Mouse (Mus musculus) layer of hippocampus, adult 9-10 months (tissue): Measurements from ENCODE around the gene Pjvk.
A peak's percentile ranks its signal among the peaks of the same experiment; 100 is the strongest.
"Not testable (repeated sequence)": the region's sequence is repeated elsewhere in the genome, so short reads cannot be mapped to it uniquely, and the experiment has no call there.

ENCODE experiments used
- DNase-seq: peaks from one replicate; pipeline ENCODE4 v3.0.0; 2022; ENCODE audit warnings: low spot score

Gene Pjvk

DNA sequence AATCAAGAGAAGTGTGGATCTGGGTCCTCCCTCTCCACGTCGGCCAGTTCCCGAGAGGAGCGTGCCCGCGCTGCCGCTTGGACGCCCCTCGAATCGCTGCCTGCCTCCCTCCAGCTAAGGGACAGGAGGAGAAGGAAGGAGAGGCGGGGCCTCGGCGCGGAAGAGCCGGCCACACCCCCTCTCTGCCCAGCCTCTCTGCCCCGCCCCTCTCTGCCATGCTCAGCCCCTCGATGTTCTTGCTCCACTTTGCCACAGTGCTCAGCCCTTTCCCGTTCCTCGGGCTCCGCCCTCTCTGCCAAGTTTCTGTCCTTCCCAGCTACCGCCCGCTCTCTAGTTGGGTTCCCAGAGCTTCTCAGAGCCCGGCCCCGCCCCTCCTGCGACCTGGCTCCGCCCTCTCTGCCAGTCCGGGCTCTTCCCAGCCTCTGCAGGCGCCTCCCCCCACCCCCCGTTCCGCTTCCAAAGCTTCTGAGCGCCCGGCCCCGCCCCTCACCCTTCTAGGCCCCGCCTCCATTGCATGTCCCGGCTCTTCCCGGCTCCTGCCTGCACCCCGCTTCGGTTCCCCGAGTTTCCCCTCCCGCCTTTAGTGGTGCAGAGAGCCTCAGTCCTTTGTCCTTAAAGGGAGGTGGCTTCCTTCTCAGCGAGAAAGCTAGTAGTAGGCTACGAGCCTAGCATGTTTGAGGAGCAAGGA, at the start of gene Pjvk, which contains the start of gene Prkra:
Pjvk (plus strand) TSS at position 594 of the 688 bp plus-strand sequence.
Prkra (minus strand) TSS at position 133 of the 688 bp plus-strand sequence.
- DNase-seq: peak; percentile 95

GRCm38 (mm10) chr2:76599214-76599613, 49.1 kb upstream of the Pjvk start:
- DNase-seq: no peak

- no peak for DNase-seq
These were observed 46.0 kb upstream of the Pjvk start for GRCm38 (mm10) chr2:76602256-76602655.

- no peak for DNase-seq
These were observed 41.6 kb upstream of the Pjvk start for GRCm38 (mm10) chr2:76606704-76607103.

DNA sequence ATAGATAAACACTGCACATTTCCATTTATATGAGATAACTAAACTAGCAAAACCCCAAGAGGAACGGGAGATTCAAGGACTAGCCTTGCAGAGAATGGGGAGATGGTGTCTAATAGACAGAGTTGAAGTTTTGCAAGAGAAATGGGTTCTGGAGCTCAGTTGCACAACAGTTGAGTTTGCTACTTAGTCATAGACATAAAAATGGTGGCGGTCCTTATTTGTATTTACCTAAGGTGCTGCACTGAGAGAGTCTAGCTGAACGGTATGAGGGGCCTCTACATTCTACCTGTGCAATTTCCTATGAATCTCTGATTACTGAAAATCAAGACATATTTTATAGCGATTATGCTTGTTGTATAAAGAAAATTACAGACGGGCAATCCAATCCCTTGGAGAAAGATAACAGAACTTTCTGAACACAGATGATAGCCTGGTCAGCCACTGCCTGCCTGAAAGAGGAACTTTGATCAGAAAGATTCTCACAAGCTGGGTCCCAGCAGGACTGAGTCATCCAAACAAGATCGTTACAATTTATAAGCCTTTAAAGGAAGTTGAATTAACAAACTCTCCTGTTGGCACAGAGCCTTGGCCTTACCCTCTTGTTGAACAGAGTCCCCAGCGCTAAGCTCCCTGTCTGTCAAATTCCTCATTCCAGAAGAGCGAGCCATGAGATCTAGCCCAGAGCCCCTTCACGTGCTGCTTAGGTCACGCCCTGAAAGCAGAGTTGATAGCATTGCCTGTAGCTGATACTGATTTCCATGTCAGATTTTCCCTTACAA, 37.8 kb upstream of the Pjvk start:
- no peak for DNase-seq

DNA sequence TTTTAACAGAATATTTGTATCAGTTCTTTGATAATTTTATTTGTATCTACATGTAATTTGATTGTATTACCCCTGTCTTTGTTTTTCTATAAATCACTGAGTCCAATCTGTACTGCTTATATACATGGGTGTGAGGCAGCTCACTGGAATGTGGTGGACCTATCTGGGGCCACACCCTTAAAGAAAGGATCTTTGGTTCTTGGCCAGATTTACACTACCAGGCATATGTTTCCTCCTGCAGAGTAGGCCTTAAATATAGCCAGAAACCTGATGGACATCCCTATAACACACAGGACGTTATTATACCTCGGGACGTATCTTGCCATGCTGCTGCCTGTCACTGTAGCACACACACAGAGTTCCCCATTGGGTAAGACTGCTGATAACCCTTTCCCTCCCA, 36.3 kb upstream of the Pjvk start:
- DNase-seq: no peak

DNA sequence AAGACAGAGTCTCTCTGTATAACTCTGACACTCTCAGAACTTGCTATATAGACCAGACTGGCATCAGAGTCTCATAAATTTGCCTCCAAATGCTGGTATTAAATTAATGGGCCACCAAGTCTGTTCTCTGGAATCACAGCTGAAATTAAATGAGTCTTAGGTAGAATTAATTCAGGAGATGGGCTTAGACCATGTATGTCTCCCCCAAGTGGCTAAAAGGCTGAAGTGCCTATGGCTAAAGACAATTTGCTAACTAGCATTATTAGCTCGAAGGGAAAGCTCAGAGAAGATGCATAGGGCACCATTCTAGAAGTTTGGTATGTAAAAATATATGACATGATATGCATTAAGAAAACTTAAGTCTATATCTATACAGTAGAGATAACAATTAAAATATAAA, 30.2 kb upstream of the Pjvk start:
- peak; percentile 36 for DNase-seq

DNA sequence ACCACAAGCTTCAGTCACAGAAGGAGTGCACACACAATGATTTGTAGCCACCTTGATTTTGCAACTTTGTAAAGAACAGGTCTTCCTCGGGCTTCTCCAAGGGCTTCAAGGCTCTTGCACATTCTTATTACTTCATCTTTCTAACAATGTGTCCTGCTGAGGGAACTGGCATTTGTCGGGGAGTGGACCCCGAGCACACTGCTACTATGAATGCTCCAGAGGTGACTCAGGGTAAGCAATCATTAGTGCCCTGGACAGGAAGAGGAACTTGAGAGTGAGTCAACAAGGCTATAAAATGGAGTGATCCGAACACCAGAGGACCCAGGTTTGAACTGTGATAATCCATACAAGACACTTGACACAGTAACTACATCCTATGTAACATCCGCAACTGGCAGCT, 28.1 kb upstream of the Pjvk start:
- DNase-seq: no peak

DNA sequence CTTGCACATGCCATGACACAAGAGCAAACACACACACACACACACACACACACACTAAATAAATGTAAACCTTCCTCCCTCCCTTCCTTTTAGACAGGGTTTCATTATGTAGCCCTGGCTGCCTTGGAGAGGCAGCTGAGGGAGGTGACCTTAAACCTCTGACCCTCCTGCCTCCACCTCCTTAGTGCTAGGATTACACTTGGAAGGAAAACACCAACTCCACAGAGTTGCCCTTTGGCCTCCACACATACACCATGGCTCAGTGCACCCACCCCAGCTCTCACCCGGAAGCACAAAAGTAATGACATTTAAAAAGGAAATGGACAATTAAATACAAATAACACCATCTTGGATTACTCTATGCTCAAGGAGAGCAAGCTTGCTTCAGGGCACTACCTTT, 26.6 kb upstream of the Pjvk start:
- no peak for DNase-seq

- DNase-seq: not testable (repeated sequence)
These were observed 26.0 kb upstream of the Pjvk start for GRCm38 (mm10) chr2:76622316-76622715.

- DNase-seq: no peak
These were observed 18.0 kb upstream of the Pjvk start for GRCm38 (mm10) chr2:76630293-76630692.

DNA sequence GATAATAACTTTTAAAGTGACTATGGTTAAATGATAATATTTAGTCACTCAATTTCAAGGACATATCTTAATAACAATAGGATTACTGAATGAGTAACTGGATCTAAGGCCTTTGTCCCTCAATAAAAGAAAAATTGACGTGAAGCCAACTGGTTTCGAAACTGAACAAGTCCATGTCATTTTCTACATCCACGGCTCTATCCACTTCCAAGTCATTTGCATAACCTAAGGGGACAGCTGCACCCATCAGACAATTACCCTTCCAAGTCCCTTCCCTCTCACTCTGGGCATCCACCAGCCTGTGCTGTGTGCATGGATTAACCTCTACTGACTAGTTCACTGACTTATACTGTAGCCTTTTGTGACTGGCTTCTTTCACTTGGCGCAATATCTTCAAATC, 16.7 kb upstream of the Pjvk start:
- DNase-seq: no peak

- no peak for DNase-seq
These were observed 8.6 kb upstream of the Pjvk start for GRCm38 (mm10) chr2:76639637-76640036.

GRCm38 (mm10) chr2:76643801-76644200, 4.5 kb upstream of the Pjvk start:
- no peak for DNase-seq

GRCm38 (mm10) chr2:76647441-76647869, 821 bp upstream of the Pjvk start:
- DNase-seq: peak; percentile 9

- DNase-seq: no peak
These were observed 428 bp downstream of the Pjvk start for GRCm38 (mm10) chr2:76648666-76649141.

DNA sequence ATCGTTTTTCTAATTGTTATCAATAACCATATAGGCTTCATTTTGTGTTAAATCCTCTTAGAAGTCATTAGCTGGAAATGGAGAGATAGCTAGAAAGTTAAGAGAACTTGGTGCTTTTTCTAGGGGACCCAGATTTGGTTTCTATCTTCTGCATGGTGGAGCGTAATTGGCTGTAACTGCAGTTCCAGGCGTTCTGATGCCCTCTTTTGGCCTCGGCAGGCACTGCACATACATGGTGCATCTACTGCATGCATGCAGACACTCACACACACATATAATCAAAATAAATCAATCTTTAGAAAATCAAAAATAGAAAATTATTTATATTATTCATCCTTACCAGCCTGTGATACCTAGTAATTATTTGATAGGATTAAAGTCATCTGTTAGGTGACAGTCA, 4.8 kb downstream of the Pjvk start:
- DNase-seq: no peak

DNA sequence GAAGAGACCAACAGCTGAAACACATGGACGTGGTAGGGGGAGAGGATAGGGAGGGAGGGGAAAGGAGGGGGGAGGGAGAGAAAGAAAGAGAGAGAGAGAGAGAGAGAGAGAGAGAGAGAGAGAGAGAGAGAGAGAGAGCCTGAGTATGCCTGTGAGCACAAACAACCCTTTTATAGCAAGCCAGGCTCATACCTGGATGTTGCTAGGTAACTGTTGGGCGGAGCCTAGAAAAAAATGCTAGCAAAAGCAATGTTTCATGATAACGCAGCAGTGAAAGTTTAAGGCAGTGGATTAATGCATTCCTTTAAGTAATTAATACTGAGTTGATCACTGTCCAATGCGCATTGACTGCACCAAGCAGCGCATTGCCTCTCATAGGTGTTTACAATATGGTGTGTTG, 6.4 kb downstream of the Pjvk start:
- DNase-seq: no peak

DNA sequence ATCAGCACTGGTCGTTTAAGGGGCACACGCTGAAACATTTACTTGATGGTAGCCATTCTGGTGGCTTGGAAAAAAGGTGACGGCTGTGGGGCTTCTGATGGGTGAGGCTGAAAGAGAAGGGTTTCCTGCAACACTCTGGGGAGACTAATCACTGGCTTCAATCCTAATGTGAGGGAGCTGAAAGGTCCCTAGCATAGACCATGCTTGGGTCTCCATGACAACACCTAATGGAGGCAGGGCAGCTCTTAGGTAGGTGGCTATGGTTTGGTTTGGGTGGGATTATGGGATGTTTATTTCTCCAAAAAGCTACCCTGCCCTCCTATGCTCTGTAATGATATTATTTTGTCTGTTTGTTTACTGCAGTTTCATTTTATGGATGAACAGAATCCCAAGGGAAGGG, 7.2 kb downstream of the Pjvk start:
- DNase-seq: no peak

- DNase-seq: no peak
These were observed 7.7 kb downstream of the Pjvk start for GRCm38 (mm10) chr2:76655982-76656381.

DNA sequence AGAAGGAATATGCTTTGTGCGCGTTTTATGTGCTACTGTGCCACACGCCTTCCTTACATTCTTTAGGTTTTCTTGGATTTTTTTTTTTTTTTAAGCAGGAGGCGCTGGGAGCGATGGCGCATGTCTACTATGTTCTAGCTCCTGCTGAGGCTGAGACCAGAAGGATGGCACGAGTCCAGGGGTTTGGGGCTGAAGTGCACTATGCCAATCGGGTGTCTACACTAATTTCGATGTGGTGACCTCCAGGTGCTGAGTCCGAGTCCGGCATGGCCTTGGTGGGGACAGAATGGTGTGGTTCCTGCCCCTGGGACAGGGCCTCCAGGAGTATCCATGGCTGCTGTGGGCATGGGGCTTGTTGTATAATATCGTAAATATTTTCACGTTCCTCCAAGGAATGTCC, 10.3 kb downstream of the Pjvk start:
- DNase-seq: no peak

DNA sequence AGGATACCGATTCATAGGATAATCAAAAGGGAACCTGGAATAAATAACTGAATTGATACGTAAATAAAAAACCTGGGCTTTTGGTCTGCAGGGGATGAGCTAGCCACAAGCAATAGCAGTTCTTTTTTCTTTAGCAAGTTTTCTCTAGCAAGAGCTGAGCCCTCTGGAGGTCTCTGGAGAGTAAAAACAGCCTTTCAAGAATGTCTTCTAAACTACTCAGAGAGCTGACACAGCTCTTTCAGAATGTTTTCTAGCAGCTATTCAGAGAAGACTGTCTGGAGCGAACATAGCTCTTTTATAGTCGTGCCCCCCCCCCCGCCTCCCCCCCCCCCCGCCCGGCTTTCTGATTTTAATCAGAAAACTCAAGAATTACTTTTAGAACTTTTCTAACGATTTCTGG, 11.1 kb downstream of the Pjvk start:
- no peak for DNase-seq

- no peak for DNase-seq
These were observed 17.3 kb downstream of the Pjvk start for GRCm38 (mm10) chr2:76665531-76665930.
